Mouse (Mus musculus) intestine, postnatal 0 days (tissue): ENCODE measurements around the gene Saysd1. TPM values are rescaled to one million over a fixed set of nuclear protein-coding genes. Genes with fewer than 3 reads are reported as not detected.

ENCODE experiments used
- ATAC-seq: fragments of 200-750 bp; cut with Nextera tagmentation; 2 replicates; pipeline ENCODE4 v1.8.0; 2017; ENCODE audit warnings: mild to moderate bottlenecking, moderate TSS enrichment, moderate library complexity
- H3K27ac ChIP-seq: fragments of 300-500 bp; sonication (generic); 2 replicates; pipeline ENCODE4 v1.5.1; 2014; ENCODE audit warnings: mild to moderate bottlenecking, low read depth, low read length, moderate library complexity
- H3K27me3 ChIP-seq: fragments of 300-500 bp; sonication (generic); replicated peaks from 2 replicates; pipeline ENCODE4 v1.6.1; 2014; ENCODE audit warnings: low read length, mixed read lengths; ENCODE audit not compliant: control insufficient read depth, insufficient read depth
- H3K36me3 ChIP-seq: fragments of 300-500 bp; sonication (generic); 2 replicates; pipeline ENCODE4 v1.6.1; 2014; ENCODE audit warnings: mild to moderate bottlenecking, moderate library complexity; ENCODE audit not compliant: control insufficient read depth, insufficient read depth
- H3K4me1 ChIP-seq: fragments of 300-500 bp; sonication (generic); replicated peaks from 2 replicates; pipeline ENCODE4 v1.6.1; 2014; ENCODE audit warnings: antibody characterized with exemption, low read length, mixed read lengths; ENCODE audit not compliant: control insufficient read depth, insufficient read depth
- H3K4me2 ChIP-seq: fragments of 300-500 bp; sonication (generic); replicated peaks from 2 replicates; pipeline ENCODE4 v1.6.1; 2014; ENCODE audit warnings: low read depth, mild to moderate bottlenecking, moderate library complexity
- H3K4me3 ChIP-seq: fragments of 300-500 bp; sonication (generic); 2 replicates; pipeline ENCODE4 v1.5.1; 2014; ENCODE audit warnings: low read depth, low read length
- H3K9ac ChIP-seq: fragments of 300-500 bp; sonication (generic); 2 replicates; pipeline ENCODE4 v1.6.1; 2014; ENCODE audit warnings: mild to moderate bottlenecking, low read depth, low read length
- H3K9me3 ChIP-seq: fragments of 300-500 bp; sonication (generic); 2 replicates; pipeline ENCODE4 v1.6.1; 2016; ENCODE audit warnings: mixed run types; ENCODE audit not compliant: control insufficient read depth
- CTCF ChIP-seq: sonication (generic); IDR thresholded peaks from 2 replicates; pipeline ENCODE4 v1.5.1; 2016; ENCODE audit warnings: low read depth, mild to moderate bottlenecking, control low read depth, antibody characterized with exemption, moderate library complexity
- WGBS: fragments of 180-500 bp; shearing (Covaris S2); extraction: QIAGEN DNeasy Blood & Tissue Kit; methylation state at CpG from one replicate; pipeline ENCODE4 v1.1.7; 2014; 5-methylcytosine and 5-hydroxymethylcytosine counted together
- polyA plus RNA-seq: library from polyadenylated mRNA; unstranded; fragments of >200 nt; fragmentation: Nextera tagmentation; extraction: Ambion mirVana; gene quantifications from 2 replicates; pipeline ENCODE4 v1.2.1, GENCODE M21; 2015

Gene Saysd1
- polyA plus RNA-seq, 1 experiment from 2014 or later = 55.6 TPM

- Histone ChIP-seq H3K4me2 (no peak overlapping the region), H3K9ac (no peak overlapping the region), H3K36me3 (no peaks in the 10 kb centered on the region), H3K9me3 (no peaks in the 10 kb centered on the region), H3K4me3 (no peak overlapping the region), H3K27me3 (no peaks in the 10 kb centered on the region), H3K4me1 (peaks cover 23% of the 10 kb centered on the region), H3K27ac (peak overlapping the region; percentile 71)
- peak; percentile 65 for ATAC-seq
- 33% methylated on average over 8 of the region's 8 CpGs for WGBS
- TF ChIP-seq CTCF = no peak
Observed at GRCm38 (mm10) chr14:20158727-20159681, 20.7 kb upstream of the Saysd1 start.

- Histone ChIP-seq H3K4me2 (no peak overlapping the region), H3K36me3 (no peaks in the 10 kb centered on the region), H3K9ac (no peak overlapping the region), H3K4me3 (no peak overlapping the region), H3K27me3 (no peaks in the 10 kb centered on the region), H3K27ac (no peak overlapping the region), H3K4me1 (peaks cover 17% of the 10 kb centered on the region), H3K9me3 (no peaks in the 10 kb centered on the region)
- no peak for ATAC-seq
- no peak for TF ChIP-seq CTCF
- 59% methylated on average over 10 of the region's 10 CpGs for WGBS
Observed at GRCm38 (mm10) chr14:20157595-20157994, 19.3 kb upstream of the Saysd1 start.

GRCm38 (mm10) chr14:20155718-20156117 is 17.4 kb upstream of the Saysd1 start:
- H3K4me1 ChIP-seq = peaks cover 10% of the 10 kb centered on the region

GRCm38 (mm10) chr14:20154937-20155336 is 16.6 kb upstream of the Saysd1 start:
- no peak overlapping the region for H3K4me3 ChIP-seq
- peaks cover 10% of the 10 kb centered on the region for H3K4me1 ChIP-seq
- no peaks in the 10 kb centered on the region for H3K36me3 ChIP-seq
- TF ChIP-seq CTCF = no peak
- no peak overlapping the region for H3K9ac ChIP-seq
- ATAC-seq = peak; percentile 38; the same call in 1 of the 2 replicates
- WGBS = 63% methylated on average over 4 of the region's 4 CpGs
- H3K27ac ChIP-seq = no peak overlapping the region
- H3K9me3 ChIP-seq = no peaks in the 10 kb centered on the region
- H3K27me3 ChIP-seq = no peaks in the 10 kb centered on the region
- H3K4me2 ChIP-seq = no peak overlapping the region

More at GRCm38 (mm10) chr14:20155718-20156117, 17.4 kb upstream of the Saysd1 start:
- H3K9ac ChIP-seq = no peak overlapping the region
- no peaks in the 10 kb centered on the region for H3K9me3 ChIP-seq
- H3K27me3 ChIP-seq = no peaks in the 10 kb centered on the region
- H3K4me2 ChIP-seq = no peak overlapping the region
- H3K36me3 ChIP-seq = no peaks in the 10 kb centered on the region
- no peak for TF ChIP-seq CTCF
- no peak for ATAC-seq
- no peak overlapping the region for H3K4me3 ChIP-seq
- whole genome bisulfite sequencing = 74% methylated on average over 10 of the region's 10 CpGs
- H3K27ac ChIP-seq = no peak overlapping the region

- Histone ChIP-seq H3K4me1 (peaks cover 3% of the 10 kb centered on the region; the same call in 1 of the 2 replicates), H3K36me3 (no peaks in the 10 kb centered on the region), H3K4me3 (no peak overlapping the region), H3K9me3 (no peaks in the 10 kb centered on the region), H3K27me3 (no peaks in the 10 kb centered on the region), H3K4me2 (no peak overlapping the region), H3K27ac (no peak overlapping the region), H3K9ac (no peak overlapping the region)
- WGBS = 50% methylated on average over 7 of the region's 7 CpGs
- no peak for ATAC-seq
- TF ChIP-seq CTCF = no peak
Observed at GRCm38 (mm10) chr14:20154245-20154644, 15.9 kb upstream of the Saysd1 start.
